Comparison of ENCODE assay signal across 8 mouse cellular contexts in genomic region chr6:41091177-41091829, GRCm38 (mm10). TPM values are rescaled to one million over a fixed set of nuclear protein-coding genes. Genes with fewer than 3 reads are reported as not detected.
DNase-seq lines count a peak whose midpoint lies in the region; ATAC-seq and TF ChIP-seq lines count a peak whose summit lies in the region.

No protein-coding gene starts in this region.

- no peaks in the 10 kb centered on the region for H3K36me3 ChIP-seq in embryonic facial prominence, embryonic 11.5 days (replicated peaks; ENCODE audit: control insufficient read depth, insufficient read depth, low read depth, low read length)
- H3K36me3 ChIP-seq in embryonic facial prominence, embryonic 10.5 days (replicated peaks) = no peaks in the 10 kb centered on the region
- no peaks in the 10 kb centered on the region for H3K36me3 ChIP-seq in lung, postnatal 0 days (ENCODE audit: insufficient read depth, low read length)
- no peaks in the 10 kb centered on the region for H3K36me3 ChIP-seq in hindbrain, embryonic 14.5 days (replicated peaks; ENCODE audit: control insufficient read depth, insufficient read depth)

- TF ChIP-seq CTCF in lung, postnatal 0 days (IDR thresholded peaks at IDR 0.05) = peak; percentile 42

- no peak overlapping the region for H3K27ac ChIP-seq in embryonic facial prominence, embryonic 11.5 days (replicated peaks; ENCODE audit: low read depth, low read length)
- H3K27ac ChIP-seq in embryonic facial prominence, embryonic 10.5 days (replicated peaks) = no peak overlapping the region
- H3K27ac ChIP-seq in lung, postnatal 0 days (ENCODE audit: low read length) = no peak overlapping the region
- H3K27ac ChIP-seq in hindbrain, embryonic 14.5 days = no peak overlapping the region

- no peak for ATAC-seq in embryonic facial prominence, embryonic 11.5 days (replicated peaks; ENCODE audit: insufficient number of reproducible peaks, low FRiP score, low TSS enrichment, low read depth)
- ATAC-seq in lung, postnatal 0 days = no peak
- ATAC-seq in hindbrain, embryonic 14.5 days (ENCODE audit: low FRiP score) = peak; percentile 51; the same call in 1 of the 2 replicates

- TF ChIP-seq EP300 in lung, postnatal 0 days (IDR thresholded peaks at IDR 0.05) = no peak

- H3K9me3 ChIP-seq in embryonic facial prominence, embryonic 11.5 days (replicated peaks; ENCODE audit: control insufficient read depth, low read length) = no peaks in the 10 kb centered on the region
- H3K9me3 ChIP-seq in embryonic facial prominence, embryonic 10.5 days = no peaks in the 10 kb centered on the region
- H3K9me3 ChIP-seq in lung, postnatal 0 days (ENCODE audit: low read length) = no peaks in the 10 kb centered on the region
- H3K9me3 ChIP-seq in hindbrain, embryonic 14.5 days (ENCODE audit: control insufficient read depth, low read length) = no peaks in the 10 kb centered on the region

- H3K27me3 ChIP-seq in embryonic facial prominence, embryonic 11.5 days (ENCODE audit: control insufficient read depth, insufficient read depth, low read length) = no peaks in the 10 kb centered on the region
- no peaks in the 10 kb centered on the region for H3K27me3 ChIP-seq in embryonic facial prominence, embryonic 10.5 days (replicated peaks; ENCODE audit: low read depth, poor library complexity, severe bottlenecking)
- no peaks in the 10 kb centered on the region for H3K27me3 ChIP-seq in lung, postnatal 0 days (replicated peaks; ENCODE audit: insufficient read depth, low read length)
- no peaks in the 10 kb centered on the region for H3K27me3 ChIP-seq in hindbrain, embryonic 14.5 days (ENCODE audit: control insufficient read depth, insufficient read depth, low read length)

- H3K4me3 ChIP-seq in embryonic facial prominence, embryonic 11.5 days (ENCODE audit: low read depth, low read length) = no peak overlapping the region
- H3K4me3 ChIP-seq in embryonic facial prominence, embryonic 10.5 days = no peak overlapping the region
- H3K4me3 ChIP-seq in lung, postnatal 0 days (ENCODE audit: low read depth, low read length) = no peak overlapping the region
- H3K4me3 ChIP-seq in hindbrain, embryonic 14.5 days (replicated peaks; ENCODE audit: low read length) = no peak overlapping the region

- DNase-seq in embryonic facial prominence, embryonic 11.5 days (ENCODE audit: low spot score) = peak; percentile 42
- no peak for DNase-seq in embryonic facial prominence, embryonic 10.5 days (ENCODE audit: low spot score)
- DNase-seq in lung, postnatal 0 days (ENCODE audit: low spot score) = peak; percentile 19
- no peak for DNase-seq in lung, postnatal 14 days
- peak; percentile 66 for DNase-seq in hindbrain, embryonic 14.5 days (ENCODE audit: low spot score)
- DNase-seq in right cerebral cortex, postnatal 25 days = peak; percentile 18
- no peak for DNase-seq in gastrocnemius, postnatal 4 days (ENCODE audit: low spot score in 2 of 2)
- no peak for DNase-seq in lung, postnatal 36 days

- H3K9ac ChIP-seq in embryonic facial prominence, embryonic 11.5 days (replicated peaks; ENCODE audit: low read length) = no peak overlapping the region
- H3K9ac ChIP-seq in lung, postnatal 0 days (replicated peaks; ENCODE audit: low read depth) = no peak overlapping the region
- H3K9ac ChIP-seq in hindbrain, embryonic 14.5 days = no peak overlapping the region

- whole genome bisulfite sequencing in embryonic facial prominence, embryonic 11.5 days = 47% methylated on average over 4 of the region's 4 CpGs
- WGBS in embryonic facial prominence, embryonic 10.5 days = 55% methylated on average over 4 of the region's 4 CpGs
- 32% methylated on average over 4 of the region's 4 CpGs for WGBS in lung, postnatal 0 days
- 54% methylated on average over 4 of the region's 4 CpGs for WGBS in hindbrain, embryonic 14.5 days

- H3K4me1 ChIP-seq in embryonic facial prominence, embryonic 11.5 days (ENCODE audit: control insufficient read depth, insufficient read depth, low read length) = no peaks in the 10 kb centered on the region
- H3K4me1 ChIP-seq in embryonic facial prominence, embryonic 10.5 days = no peaks in the 10 kb centered on the region
- no peaks in the 10 kb centered on the region for H3K4me1 ChIP-seq in lung, postnatal 0 days (ENCODE audit: insufficient read depth, low read depth, low read length)
- no peaks in the 10 kb centered on the region for H3K4me1 ChIP-seq in hindbrain, embryonic 14.5 days (replicated peaks; ENCODE audit: control insufficient read depth, insufficient read depth, low read length)

- no peak overlapping the region for H3K4me2 ChIP-seq in embryonic facial prominence, embryonic 11.5 days (ENCODE audit: low read depth, low read length)
- H3K4me2 ChIP-seq in lung, postnatal 0 days (replicated peaks; ENCODE audit: low read depth, low read length) = no peak overlapping the region
- H3K4me2 ChIP-seq in hindbrain, embryonic 14.5 days (replicated peaks) = no peak overlapping the region

RNA-seq across cellular contexts. Expression of gene 2210010C04Rik, which starts 56.0 kb away (rescaled TPM):
- not detected in 2 replicates for polyA plus RNA-seq in embryonic facial prominence, embryonic 11.5 days (2014; fragmentation: Nextera tagmentation; extraction: Ambion mirVana)
- not detected in 2 replicates for polyA plus RNA-seq in embryonic facial prominence, embryonic 10.5 days (2016; fragmentation: Nextera tagmentation; extraction: Ambion mirVana)
- polyA plus RNA-seq in lung, postnatal 0 days (2015; fragmentation: Nextera tagmentation; extraction: Ambion mirVana) = not detected in 2 replicates
- not detected in 2 replicates for polyA plus RNA-seq in hindbrain, embryonic 14.5 days (2014; fragmentation: Nextera tagmentation; extraction: Ambion mirVana)
- total RNA-seq in gastrocnemius, postnatal 4 days (2021) = not detected

Comparison
In these comparisons a context has a peak if more than half of its experiments do, and no peak if none do; other contexts are left out.
1. DNase-seq: peak in embryonic facial prominence, embryonic 11.5 days (single experiment), lung, postnatal 0 days (single experiment), hindbrain, embryonic 14.5 days (single experiment) and right cerebral cortex, postnatal 25 days (single experiment); none in embryonic facial prominence, embryonic 10.5 days (single experiment), lung, postnatal 14 days (single experiment), gastrocnemius, postnatal 4 days (0 of 2) and lung, postnatal 36 days (single experiment).